Mouse (Mus musculus) midbrain, postnatal 0 days (tissue): ENCODE data around the gene Heatr9. TPM values are rescaled to one million over a fixed set of nuclear protein-coding genes. Genes with fewer than 3 reads are reported as not detected.
A peak's percentile ranks its signal among the peaks of the same experiment; 100 is the strongest.

Experiments used
- ATAC-seq: fragments of 200-750 bp; cut with Nextera tagmentation; 2 replicates; pipeline ENCODE4 v1.8.0; 2017; ENCODE audit warnings: moderate number of reproducible peaks, mild to moderate bottlenecking, moderate TSS enrichment, moderate library complexity; ENCODE audit not compliant: low FRiP score
- DNase-seq: peaks from one replicate; pipeline ENCODE4 v3.0.0-alpha.2; 2015; ENCODE audit warnings: low spot score
- H3K27ac ChIP-seq: fragments of 300-500 bp; sonication (generic); 2 replicates; pipeline ENCODE4 v1.5.1; 2014; ENCODE audit warnings: low read depth, mild to moderate bottlenecking, low read length, mixed read lengths
- H3K27me3 ChIP-seq: fragments of 300-500 bp; sonication (generic); 2 replicates; pipeline ENCODE4 v1.6.1; 2014; ENCODE audit warnings: low read length, control low read depth, mixed read lengths; ENCODE audit not compliant: insufficient read depth
- H3K36me3 ChIP-seq: fragments of 300-500 bp; sonication (generic); 2 replicates; pipeline ENCODE4 v1.6.1; 2014; ENCODE audit warnings: low read length, control low read depth, mixed read lengths; ENCODE audit not compliant: insufficient read depth
- H3K4me1 ChIP-seq: fragments of 300-500 bp; sonication (generic); 2 replicates; pipeline ENCODE4 v1.6.1; 2014; ENCODE audit warnings: mild to moderate bottlenecking, control low read depth, antibody characterized with exemption, low read length, mixed read lengths; ENCODE audit not compliant: insufficient read depth
- H3K4me2 ChIP-seq: fragments of 300-500 bp; sonication (generic); 2 replicates; pipeline ENCODE4 v1.6.1; 2014; ENCODE audit warnings: low read depth, mild to moderate bottlenecking, low read length, mixed read lengths; ENCODE audit not compliant: poor library complexity, severe bottlenecking
- H3K4me3 ChIP-seq: fragments of 300-500 bp; sonication (generic); 2 replicates; pipeline ENCODE4 v1.5.1; 2014; ENCODE audit warnings: low read depth, mild to moderate bottlenecking, low read length, moderate library complexity
- H3K9ac ChIP-seq: fragments of 300-500 bp; sonication (generic); replicated peaks from 2 replicates; pipeline ENCODE4 v1.6.1; 2014; ENCODE audit warnings: mild to moderate bottlenecking, low read length, moderate library complexity, mixed read lengths; ENCODE audit not compliant: poor library complexity, severe bottlenecking
- H3K9me3 ChIP-seq: fragments of 300-500 bp; sonication (generic); 2 replicates; pipeline ENCODE4 v1.6.1; 2016; ENCODE audit warnings: low read length, control low read depth
- CTCF ChIP-seq: IDR thresholded peaks from 2 replicates; pipeline ENCODE4 v1.5.1; 2016; ENCODE audit warnings: antibody characterized with exemption, mild to moderate bottlenecking
- whole genome bisulfite sequencing: fragments of 180-500 bp; shearing (Covaris S2); extraction: QIAGEN DNeasy Blood & Tissue Kit; methylation state at CpG from one replicate; pipeline ENCODE4 v1.1.7; 2014; 5-methylcytosine and 5-hydroxymethylcytosine counted together
- polyA plus RNA-seq: library from polyadenylated mRNA; unstranded; fragments of >200 nt; fragmentation: Nextera tagmentation; extraction: Ambion mirVana; gene quantifications from 2 replicates; pipeline ENCODE4 v1.2.1, GENCODE M21; 2015
- total RNA-seq: library from RNA; depleted of rRNA; stranded (reverse); fragments of >200 nt; gene quantifications from 2 replicates; pipeline ENCODE4 v1.2.3, GENCODE M21; 2014

The Heatr9 gene
- total and polyA plus RNA-seq, 2 experiments from 2014 or later: not detected

DNA sequence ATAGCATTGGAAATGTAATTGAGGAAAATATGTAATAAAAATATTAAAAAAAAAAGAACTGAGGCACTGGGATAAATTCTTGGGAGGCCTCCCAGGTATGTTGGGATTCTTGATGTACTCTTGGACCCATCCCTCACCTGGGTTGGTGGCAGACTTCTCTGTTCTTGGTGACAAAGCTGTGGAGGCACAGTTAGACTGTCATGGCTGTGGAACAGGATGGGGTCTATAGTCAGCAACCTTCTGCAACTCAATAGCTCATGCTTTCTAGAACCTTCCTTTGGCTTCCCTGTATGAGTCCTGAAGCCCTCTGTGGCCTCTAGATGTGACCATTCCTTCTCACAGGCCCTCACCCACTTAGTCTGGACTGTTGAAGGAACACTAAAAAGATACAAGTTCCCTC lies 44.6 kb upstream of the Heatr9 start:
- ATAC-seq (no peak), DNase-seq (no peak)
- no peak overlapping the region for H3K27ac ChIP-seq
- no peaks in the 10 kb centered on the region for H3K9me3 ChIP-seq
- no peak overlapping the region for H3K4me2 ChIP-seq
- no peaks in the 10 kb centered on the region for H3K27me3 ChIP-seq
- H3K9ac ChIP-seq: no peak overlapping the region
- no peak overlapping the region for H3K4me3 ChIP-seq
- no peak for TF ChIP-seq CTCF
- no peaks in the 10 kb centered on the region for H3K4me1 ChIP-seq
- H3K36me3 ChIP-seq: no peaks in the 10 kb centered on the region

DNA sequence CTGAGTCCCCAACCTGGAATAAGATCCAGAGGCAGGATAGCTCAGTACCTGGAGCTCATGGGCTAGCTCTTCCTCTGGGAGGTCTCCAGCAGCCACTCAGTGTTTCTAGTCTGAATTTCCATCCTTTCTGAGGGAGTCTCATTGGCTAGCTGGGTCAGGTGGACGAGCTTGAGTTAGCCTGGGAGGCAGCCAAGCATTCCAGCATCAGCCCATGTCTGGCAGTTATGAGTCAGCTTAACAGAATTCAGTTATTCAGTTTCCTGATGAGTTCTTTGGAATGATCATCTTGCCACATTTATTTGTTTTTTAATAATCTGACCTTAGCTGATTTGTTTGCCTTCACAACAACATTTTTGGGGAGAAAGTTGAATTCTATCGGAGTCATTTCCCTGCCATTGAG lies 41.8 kb upstream of the Heatr9 start:
- TF ChIP-seq CTCF: no peak
- Histone ChIP-seq H3K9me3 (no peaks in the 10 kb centered on the region), H3K9ac (no peak overlapping the region), H3K4me1 (no peaks in the 10 kb centered on the region), H3K4me2 (no peak overlapping the region), H3K4me3 (no peak overlapping the region), H3K36me3 (no peaks in the 10 kb centered on the region), H3K27ac (no peak overlapping the region), H3K27me3 (no peaks in the 10 kb centered on the region)
- DNase-seq (peak; percentile 6), ATAC-seq (no peak)
- WGBS: 74% methylated on average over 2 of the region's 2 CpGs

DNA sequence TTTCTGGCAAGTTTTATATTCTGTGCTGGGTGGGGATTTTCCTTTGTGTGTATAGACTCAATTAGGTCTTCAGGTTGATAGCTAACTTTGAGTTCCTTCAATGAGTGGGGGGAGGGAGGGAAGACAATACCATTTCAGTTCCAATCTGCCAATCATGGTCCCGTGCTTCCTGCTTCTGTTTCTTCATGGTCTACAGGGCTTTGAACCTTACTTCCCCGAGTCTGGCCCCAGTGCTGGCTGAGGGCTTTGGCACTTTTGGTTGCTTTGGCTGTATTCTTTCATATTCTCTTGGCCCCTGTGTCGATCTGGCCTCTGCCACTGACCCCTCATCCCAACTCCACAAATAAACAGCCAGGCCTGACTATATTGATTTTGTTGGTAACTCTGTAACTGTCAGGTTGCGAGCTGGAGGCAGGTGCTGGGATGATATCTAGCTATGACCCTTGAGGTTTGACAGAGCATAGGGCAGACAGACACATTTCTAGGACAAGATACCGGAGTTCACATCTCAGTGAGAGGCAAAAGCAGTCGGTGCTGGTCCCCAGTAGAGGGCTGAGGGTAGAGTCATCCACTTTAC lies 40.4 kb upstream of the Heatr9 start:
- ATAC-seq (no peak), DNase-seq (no peak)
- no peaks in the 10 kb centered on the region for H3K9me3 ChIP-seq
- H3K4me1 ChIP-seq: no peaks in the 10 kb centered on the region
- H3K27ac ChIP-seq: no peak overlapping the region
- no peak for TF ChIP-seq CTCF
- H3K27me3 ChIP-seq: no peaks in the 10 kb centered on the region
- no peaks in the 10 kb centered on the region for H3K36me3 ChIP-seq
- H3K4me3 ChIP-seq: no peak overlapping the region
- WGBS: 77% methylated on average over 6 of the region's 6 CpGs
- no peak overlapping the region for H3K4me2 ChIP-seq
- H3K9ac ChIP-seq: no peak overlapping the region

DNA sequence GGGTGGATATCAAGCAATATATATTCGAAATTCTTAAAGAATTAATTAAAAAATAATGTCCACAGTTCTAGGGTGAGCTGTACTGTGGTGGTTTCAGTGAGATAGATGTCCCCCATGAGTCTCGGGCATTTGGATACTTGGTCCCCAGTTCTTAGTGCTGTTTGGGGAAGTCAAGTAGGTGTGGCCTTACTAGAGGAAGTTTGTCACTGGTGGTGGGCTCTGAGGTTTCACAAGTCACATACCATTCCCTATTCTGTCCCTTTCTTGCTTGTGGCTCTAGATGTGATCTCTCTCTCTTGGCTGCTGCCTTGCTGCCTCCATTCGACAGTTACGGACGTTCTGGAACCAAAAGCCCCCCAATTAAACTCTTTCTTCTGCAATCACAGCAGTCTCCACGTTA lies 38.4 kb upstream of the Heatr9 start:
- no peak overlapping the region for H3K9ac ChIP-seq
- WGBS: 78% methylated on average over 6 of the region's 6 CpGs
- no peak overlapping the region for H3K4me3 ChIP-seq
- no peaks in the 10 kb centered on the region for H3K9me3 ChIP-seq
- no peaks in the 10 kb centered on the region for H3K4me1 ChIP-seq
- H3K36me3 ChIP-seq: no peaks in the 10 kb centered on the region
- no peak for ATAC-seq
- DNase-seq: no peak
- TF ChIP-seq CTCF: no peak
- no peaks in the 10 kb centered on the region for H3K27me3 ChIP-seq
- H3K27ac ChIP-seq: no peak overlapping the region
- no peak overlapping the region for H3K4me2 ChIP-seq

DNA sequence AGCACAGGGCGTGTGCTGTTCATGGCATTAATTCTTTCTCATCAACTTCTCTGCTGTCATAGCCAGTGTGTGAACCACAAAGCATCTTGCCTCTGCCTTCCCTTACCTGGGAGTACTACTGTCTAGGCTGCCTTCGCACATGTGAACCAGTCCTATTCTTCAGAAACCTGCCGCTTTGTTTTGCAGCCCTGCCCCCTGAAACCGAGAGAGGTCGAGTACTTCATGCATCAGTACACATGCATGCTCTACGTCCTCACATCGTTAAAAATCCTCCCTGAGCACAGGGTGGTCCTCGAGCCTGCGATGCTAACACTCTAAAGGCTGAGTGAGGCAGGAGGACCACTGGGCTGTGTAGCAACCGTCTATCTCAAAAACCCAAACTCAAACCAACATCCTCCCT lies 35.1 kb upstream of the Heatr9 start:
- 47% methylated on average over 10 of the region's 10 CpGs for WGBS
- TF ChIP-seq CTCF: no peak
- DNase-seq (no peak), ATAC-seq (no peak)
- Histone ChIP-seq H3K36me3 (no peaks in the 10 kb centered on the region), H3K9me3 (no peaks in the 10 kb centered on the region), H3K4me1 (no peaks in the 10 kb centered on the region), H3K27ac (no peak overlapping the region), H3K9ac (no peak overlapping the region), H3K27me3 (no peaks in the 10 kb centered on the region), H3K4me3 (no peak overlapping the region), H3K4me2 (no peak overlapping the region)

DNA sequence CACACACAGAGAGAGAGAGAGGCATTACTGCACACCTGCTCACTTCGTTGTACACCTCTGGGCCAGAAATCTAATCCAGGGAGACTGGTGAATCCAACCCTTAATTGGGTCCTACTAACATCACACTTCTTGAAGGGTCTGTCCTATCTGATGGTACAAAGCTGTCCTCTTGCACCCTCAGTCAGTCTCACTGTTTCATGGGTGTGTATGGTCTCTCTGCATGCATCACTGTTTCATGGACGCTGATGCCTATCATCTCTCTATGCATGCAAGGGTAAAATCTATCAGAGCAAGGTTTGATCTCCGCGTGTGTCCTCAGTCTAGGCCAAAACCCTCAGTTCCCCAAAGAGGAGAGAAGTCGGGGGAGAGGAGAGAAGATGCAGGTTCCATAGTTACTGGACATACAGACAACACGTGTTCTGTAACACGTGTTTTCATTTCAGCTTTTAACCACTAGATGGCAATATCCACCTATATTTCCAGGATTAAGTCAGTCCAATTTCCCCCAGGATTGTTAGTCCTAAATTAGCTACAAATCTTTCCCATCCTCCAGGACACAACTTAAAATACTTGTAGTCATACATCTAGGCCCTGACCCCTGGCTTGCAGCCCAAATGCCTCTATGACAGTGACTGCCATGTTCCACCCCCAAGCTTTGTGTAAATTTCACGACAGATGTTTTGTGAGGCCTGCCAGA lies 34.3 kb upstream of the Heatr9 start:
- no peaks in the 10 kb centered on the region for H3K9me3 ChIP-seq
- H3K36me3 ChIP-seq: no peaks in the 10 kb centered on the region
- H3K4me1 ChIP-seq: no peaks in the 10 kb centered on the region
- DNase-seq (peak; percentile 93), ATAC-seq (no peak)
- no peak overlapping the region for H3K4me3 ChIP-seq
- TF ChIP-seq CTCF: peak; percentile 93
- H3K27ac ChIP-seq: no peak overlapping the region
- H3K4me2 ChIP-seq: peak overlapping the region; percentile 8; the same call in 1 of the 2 replicates
- H3K27me3 ChIP-seq: no peaks in the 10 kb centered on the region
- 0 out of 2 replicates have a peak overlapping the region, but pooled peaks have one; percentile 29 for H3K9ac ChIP-seq
- 26% methylated on average over 8 of the region's 8 CpGs for WGBS
